Mouse (Mus musculus) midbrain, embryonic 11.5 days (tissue): ENCODE data around the gene Sez6l. TPM values are rescaled to one million over a fixed set of nuclear protein-coding genes. Genes with fewer than 3 reads are reported as not detected.

ENCODE experiments used
- ATAC-seq: fragments of 200-750 bp; cut with Nextera tagmentation; 2 replicates; pipeline ENCODE4 v1.8.0; 2017; ENCODE audit warnings: moderate TSS enrichment, moderate library complexity; ENCODE audit not compliant: low FRiP score
- DNase-seq: peaks from one replicate; pipeline ENCODE4 v3.0.0; 2015; ENCODE audit warnings: low spot score; ENCODE audit errors: missing footprints
- H3K27ac ChIP-seq: fragments of 300-500 bp; sonication (generic); 2 replicates; pipeline ENCODE4 v1.5.1; 2014; ENCODE audit warnings: low read depth, low read length
- H3K27me3 ChIP-seq: fragments of 300-500 bp; sonication (generic); 2 replicates; pipeline ENCODE4 v1.6.1; 2014; ENCODE audit warnings: mild to moderate bottlenecking, low read length, moderate library complexity, mixed read lengths; ENCODE audit not compliant: control insufficient read depth, insufficient read depth
- H3K36me3 ChIP-seq: fragments of 300-500 bp; sonication (generic); 2 replicates; pipeline ENCODE4 v1.6.1; 2014; ENCODE audit warnings: mild to moderate bottlenecking, low read length, moderate library complexity, mixed read lengths; ENCODE audit not compliant: control insufficient read depth, insufficient read depth
- H3K4me1 ChIP-seq: fragments of 300-500 bp; sonication (generic); 2 replicates; pipeline ENCODE4 v1.6.1; 2014; ENCODE audit warnings: low read length; ENCODE audit not compliant: control insufficient read depth, insufficient read depth
- H3K4me2 ChIP-seq: fragments of 300-500 bp; sonication (generic); 2 replicates; pipeline ENCODE4 v1.6.1; 2014; ENCODE audit warnings: mild to moderate bottlenecking, moderate library complexity
- H3K4me3 ChIP-seq: fragments of 300-500 bp; sonication (generic); 2 replicates; pipeline ENCODE4 v1.5.1; 2014; ENCODE audit warnings: low read depth, low read length
- H3K9ac ChIP-seq: fragments of 300-500 bp; sonication (generic); 2 replicates; pipeline ENCODE4 v1.6.1; 2014; ENCODE audit warnings: low read length
- H3K9me3 ChIP-seq: fragments of 300-500 bp; sonication (generic); 2 replicates; pipeline ENCODE4 v1.6.1; 2016; ENCODE audit warnings: low read length; ENCODE audit not compliant: control insufficient read depth
- WGBS: fragments of 180-500 bp; shearing (Covaris S2); extraction: QIAGEN DNeasy Blood & Tissue Kit; methylation state at CpG from one replicate; pipeline ENCODE4 v1.1.7; 2014; 5-methylcytosine and 5-hydroxymethylcytosine counted together
- polyA plus RNA-seq: library from polyadenylated mRNA; unstranded; fragments of >200 nt; fragmentation: Nextera tagmentation; extraction: Ambion mirVana; gene quantifications from 2 replicates; pipeline ENCODE4 v1.2.1, GENCODE M21; 2014

Sez6l gene
- polyA plus RNA-seq, 1 experiment from 2014 or later: 2.6 TPM

DNA sequence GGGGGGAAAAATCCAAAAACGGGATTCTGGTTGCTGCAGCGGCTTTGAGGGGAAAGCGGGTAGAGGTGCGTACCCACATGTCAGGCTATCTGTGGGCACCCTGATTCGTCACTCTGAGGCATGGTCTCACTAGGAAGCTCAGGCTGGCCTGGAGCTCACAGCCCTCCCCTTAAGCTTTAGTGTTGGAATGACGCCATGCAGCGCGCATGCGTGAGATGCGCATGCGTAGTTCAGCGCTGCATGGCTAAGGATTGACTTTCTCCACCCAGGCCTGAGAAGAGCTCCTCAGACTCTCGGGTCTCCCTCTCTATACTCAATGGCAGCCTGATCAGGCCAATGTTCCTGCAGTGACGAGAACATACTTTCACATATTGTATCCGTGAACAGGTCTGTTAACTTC is 24.2 kb downstream of the Sez6l start:
- H3K27ac ChIP-seq: no peak overlapping the region
- H3K9me3 ChIP-seq: no peaks in the 10 kb centered on the region
- DNase-seq: no peak
- no peak for ATAC-seq
- H3K9ac ChIP-seq: no peak overlapping the region
- H3K4me2 ChIP-seq: no peak overlapping the region
- H3K4me1 ChIP-seq: peaks cover 15% of the 10 kb centered on the region
- no peaks in the 10 kb centered on the region for H3K27me3 ChIP-seq
- no peak overlapping the region for H3K4me3 ChIP-seq
- no peaks in the 10 kb centered on the region for H3K36me3 ChIP-seq
- 91% methylated on average over 15 of the region's 15 CpGs for WGBS

DNA sequence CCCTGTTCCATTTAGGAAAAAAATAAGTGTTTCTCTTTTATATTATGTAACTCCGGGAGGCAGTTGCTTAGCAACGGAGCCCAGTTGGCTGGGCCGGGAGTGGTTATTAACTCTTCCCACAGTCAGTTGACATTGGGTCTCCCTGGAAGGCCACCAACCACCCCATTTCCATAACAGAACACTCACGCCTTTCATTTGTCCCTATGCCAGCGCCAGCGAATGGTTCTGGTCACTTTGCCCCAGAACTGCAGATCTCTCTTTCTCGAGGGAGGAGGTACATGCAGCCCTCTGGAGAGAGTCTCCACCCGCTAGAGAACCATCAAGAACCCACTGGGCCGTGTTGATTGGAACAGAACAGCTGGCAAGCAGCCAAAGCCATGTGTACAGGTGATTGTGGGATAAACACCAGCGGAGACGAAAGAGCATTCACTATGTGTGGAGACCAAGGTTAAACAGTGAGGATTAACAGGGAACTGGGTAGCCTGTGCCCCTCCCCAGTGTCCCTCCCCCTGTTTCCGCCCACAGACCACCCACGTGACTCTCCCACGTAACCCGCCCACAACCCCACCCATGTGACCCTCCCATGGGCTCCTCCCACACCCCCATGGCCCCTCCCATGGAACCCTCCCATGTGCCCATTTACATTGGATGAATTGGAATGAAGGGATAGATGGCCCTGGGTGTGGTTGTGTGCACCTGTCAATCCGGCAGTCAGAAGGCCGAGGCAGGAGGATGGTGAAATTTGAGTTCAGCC is 24.8 kb downstream of the Sez6l start:
- Histone ChIP-seq H3K4me1 (peaks cover 15% of the 10 kb centered on the region), H3K4me3 (no peak overlapping the region), H3K36me3 (no peaks in the 10 kb centered on the region), H3K27ac (no peak overlapping the region), H3K9ac (no peak overlapping the region), H3K4me2 (no peak overlapping the region), H3K27me3 (no peaks in the 10 kb centered on the region), H3K9me3 (no peaks in the 10 kb centered on the region)
- peak; percentile 52; the same call in 1 of the 2 replicates for ATAC-seq
- peak; percentile 84 for DNase-seq
- 48% methylated on average over 16 of the region's 17 CpGs for WGBS

DNA sequence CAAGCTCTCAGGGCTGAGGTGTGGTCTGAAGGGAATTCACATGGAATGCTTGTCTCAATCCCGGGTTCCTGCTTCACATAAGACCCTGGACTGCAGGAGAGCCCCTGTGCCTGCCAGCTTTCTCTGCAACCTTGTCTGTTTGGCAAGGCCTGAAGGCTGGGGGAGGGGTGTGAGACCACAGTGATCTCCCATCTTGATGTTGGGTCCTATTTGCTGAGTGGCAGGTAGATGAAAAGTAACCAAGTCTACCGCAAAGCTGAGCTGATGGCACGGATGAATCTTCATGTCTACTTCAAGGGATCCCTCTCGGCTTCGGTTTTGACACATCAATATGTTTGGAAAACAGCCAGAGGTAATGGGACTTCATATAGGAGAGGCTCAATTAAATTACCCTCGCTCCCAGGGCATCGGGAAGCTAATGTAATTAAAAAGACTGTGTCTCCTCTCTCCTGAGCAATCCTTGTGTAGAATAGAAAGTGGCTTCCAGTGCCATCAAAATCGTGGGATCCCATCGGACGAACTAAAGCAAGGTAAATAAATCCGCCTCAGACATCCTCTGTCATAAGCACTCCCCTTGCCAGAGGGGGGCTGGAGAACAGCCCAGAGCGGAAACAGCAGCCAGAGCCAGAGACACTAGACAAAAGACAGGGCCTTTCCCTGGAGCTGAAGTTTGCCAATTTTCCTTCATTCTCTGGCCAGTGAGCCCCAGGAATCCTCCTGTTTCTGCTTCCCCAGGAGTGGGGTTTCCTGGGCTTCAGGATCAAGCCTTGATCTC is 28.0 kb downstream of the Sez6l start:
- no peak overlapping the region for H3K4me2 ChIP-seq

DNA sequence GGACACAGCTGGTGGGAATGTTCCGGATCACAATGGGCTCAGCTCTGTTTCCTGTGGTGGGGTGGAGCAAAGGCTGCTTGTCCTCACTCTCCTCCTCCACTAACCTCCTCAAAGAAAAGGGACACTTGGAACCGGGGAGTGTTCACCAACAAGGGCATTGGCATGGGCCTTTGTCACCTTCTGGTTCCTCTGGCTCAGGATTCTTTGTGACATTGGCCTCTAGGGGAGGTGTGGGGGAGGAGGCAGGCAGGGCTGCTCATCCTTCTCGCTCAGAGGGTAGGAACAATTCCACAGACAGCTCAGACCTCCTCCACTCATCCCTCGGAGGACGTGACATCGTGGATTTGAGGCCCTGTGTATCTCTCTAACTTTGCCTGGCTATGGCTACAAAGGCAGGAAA is 30.2 kb downstream of the Sez6l start:
- no peaks in the 10 kb centered on the region for H3K27me3 ChIP-seq
- H3K9me3 ChIP-seq: no peaks in the 10 kb centered on the region
- no peak for ATAC-seq
- no peak overlapping the region for H3K4me2 ChIP-seq
- DNase-seq: no peak
- WGBS: 81% methylated on average over 6 of the region's 6 CpGs
- H3K4me3 ChIP-seq: no peak overlapping the region
- H3K27ac ChIP-seq: no peak overlapping the region
- no peaks in the 10 kb centered on the region for H3K36me3 ChIP-seq
- peaks cover 7% of the 10 kb centered on the region for H3K4me1 ChIP-seq
- H3K9ac ChIP-seq: no peak overlapping the region

More for the DNA sequence above, 28.0 kb downstream of the Sez6l start:
- no peak overlapping the region for H3K27ac ChIP-seq
- no peak overlapping the region for H3K9ac ChIP-seq
- DNase-seq (no peak), ATAC-seq (no peak)
- peaks cover 15% of the 10 kb centered on the region for H3K4me1 ChIP-seq
- H3K9me3 ChIP-seq: no peaks in the 10 kb centered on the region
- 78% methylated on average over 12 of the region's 12 CpGs for WGBS
- H3K27me3 ChIP-seq: no peaks in the 10 kb centered on the region
- H3K4me3 ChIP-seq: no peak overlapping the region
- no peaks in the 10 kb centered on the region for H3K36me3 ChIP-seq

DNA sequence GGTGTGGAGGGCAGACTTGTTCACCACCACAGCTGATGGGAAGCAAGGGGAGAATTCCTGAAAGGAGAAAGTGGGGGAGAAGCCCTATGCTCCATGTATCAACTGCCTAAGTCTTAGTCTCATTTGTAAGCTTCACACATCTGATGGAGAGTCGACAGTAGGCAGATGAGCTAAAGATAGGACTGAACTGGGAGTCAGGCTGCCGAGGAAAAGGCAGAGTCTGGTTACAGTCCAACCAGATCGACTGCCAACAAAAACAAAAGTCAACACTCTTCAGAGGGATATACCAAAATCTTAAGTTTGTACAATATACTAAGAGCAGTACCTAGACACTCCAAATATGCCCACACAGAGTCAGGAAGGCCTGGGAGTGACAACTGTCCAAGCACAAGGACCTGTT is 38.7 kb downstream of the Sez6l start:
- WGBS: 81% methylated on average over 3 of the region's 3 CpGs
- ATAC-seq (no peak), DNase-seq (no peak)
- H3K9me3 ChIP-seq: no peaks in the 10 kb centered on the region
- no peaks in the 10 kb centered on the region for H3K36me3 ChIP-seq
- 0 out of 2 replicates have a peak, but pooled peaks cover 2% of the 10 kb centered on the region for H3K4me1 ChIP-seq
- H3K9ac ChIP-seq: no peak overlapping the region
- no peak overlapping the region for H3K4me2 ChIP-seq
- H3K27ac ChIP-seq: no peak overlapping the region
- H3K27me3 ChIP-seq: peaks cover 2% of the 10 kb centered on the region; the same call in 1 of the 2 replicates
- H3K4me3 ChIP-seq: no peak overlapping the region

DNA sequence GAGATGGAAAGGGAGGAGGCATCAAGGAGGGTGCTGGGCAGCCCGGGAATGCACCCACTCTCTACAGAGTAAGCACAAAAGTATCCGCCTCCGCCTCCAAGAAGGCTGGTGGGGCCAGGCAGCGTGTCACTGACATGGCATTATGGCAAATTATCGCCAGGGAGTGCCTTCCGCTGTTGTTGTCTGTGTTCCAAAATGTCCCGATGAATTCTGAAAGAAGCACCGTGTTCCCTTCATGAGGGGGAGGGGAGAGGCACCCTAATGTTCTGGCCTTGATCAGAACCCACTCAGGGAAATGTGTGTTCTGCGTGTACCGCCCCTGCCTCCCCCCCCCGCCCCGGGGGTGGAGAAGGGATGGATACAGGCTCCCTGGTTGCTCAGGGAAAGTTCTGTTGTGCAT is 41.1 kb downstream of the Sez6l start:
- no peak for ATAC-seq
- H3K4me1 ChIP-seq: peaks cover 2% of the 10 kb centered on the region; the same call in 1 of the 2 replicates
- no peaks in the 10 kb centered on the region for H3K36me3 ChIP-seq
- peaks cover 2% of the 10 kb centered on the region; the same call in 1 of the 2 replicates for H3K27me3 ChIP-seq
- DNase-seq: no peak
- H3K9me3 ChIP-seq: peaks cover 6% of the 10 kb centered on the region; the same call in 1 of the 2 replicates
- WGBS: 86% methylated on average over 12 of the region's 12 CpGs
- no peak overlapping the region for H3K4me3 ChIP-seq
- no peak overlapping the region for H3K4me2 ChIP-seq
- no peak overlapping the region for H3K9ac ChIP-seq
- no peak overlapping the region for H3K27ac ChIP-seq

DNA sequence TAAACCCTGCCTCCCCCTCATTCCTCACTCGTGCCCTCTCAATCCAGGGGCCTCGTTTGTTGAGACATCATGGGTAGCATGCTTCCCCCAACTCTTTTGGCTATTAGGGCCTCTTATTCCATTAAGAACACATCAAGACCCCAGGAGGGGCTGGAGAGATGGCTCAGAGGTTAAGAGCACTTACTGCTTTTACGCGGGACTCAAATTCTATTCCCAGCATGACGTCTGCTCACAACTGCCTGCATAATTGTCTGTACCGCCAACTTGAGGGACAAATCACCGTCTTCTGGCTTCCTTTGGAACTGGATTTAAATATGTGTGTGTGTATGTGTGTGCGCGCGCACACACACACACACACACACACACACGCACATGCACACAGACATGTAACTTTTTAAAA is 42.8 kb downstream of the Sez6l start:
- H3K36me3 ChIP-seq: no peaks in the 10 kb centered on the region
- WGBS: 43% methylated on average over 11 of the region's 11 CpGs
- ATAC-seq (no peak), DNase-seq (no peak)
- H3K9ac ChIP-seq: no peak overlapping the region
- peaks cover 2% of the 10 kb centered on the region; the same call in 1 of the 2 replicates for H3K4me1 ChIP-seq
- peaks cover 2% of the 10 kb centered on the region; the same call in 1 of the 2 replicates for H3K27me3 ChIP-seq
- no peak overlapping the region for H3K27ac ChIP-seq
- no peak overlapping the region for H3K4me3 ChIP-seq
- H3K4me2 ChIP-seq: no peak overlapping the region
- H3K9me3 ChIP-seq: peaks cover 6% of the 10 kb centered on the region; the same call in 1 of the 2 replicates

DNA sequence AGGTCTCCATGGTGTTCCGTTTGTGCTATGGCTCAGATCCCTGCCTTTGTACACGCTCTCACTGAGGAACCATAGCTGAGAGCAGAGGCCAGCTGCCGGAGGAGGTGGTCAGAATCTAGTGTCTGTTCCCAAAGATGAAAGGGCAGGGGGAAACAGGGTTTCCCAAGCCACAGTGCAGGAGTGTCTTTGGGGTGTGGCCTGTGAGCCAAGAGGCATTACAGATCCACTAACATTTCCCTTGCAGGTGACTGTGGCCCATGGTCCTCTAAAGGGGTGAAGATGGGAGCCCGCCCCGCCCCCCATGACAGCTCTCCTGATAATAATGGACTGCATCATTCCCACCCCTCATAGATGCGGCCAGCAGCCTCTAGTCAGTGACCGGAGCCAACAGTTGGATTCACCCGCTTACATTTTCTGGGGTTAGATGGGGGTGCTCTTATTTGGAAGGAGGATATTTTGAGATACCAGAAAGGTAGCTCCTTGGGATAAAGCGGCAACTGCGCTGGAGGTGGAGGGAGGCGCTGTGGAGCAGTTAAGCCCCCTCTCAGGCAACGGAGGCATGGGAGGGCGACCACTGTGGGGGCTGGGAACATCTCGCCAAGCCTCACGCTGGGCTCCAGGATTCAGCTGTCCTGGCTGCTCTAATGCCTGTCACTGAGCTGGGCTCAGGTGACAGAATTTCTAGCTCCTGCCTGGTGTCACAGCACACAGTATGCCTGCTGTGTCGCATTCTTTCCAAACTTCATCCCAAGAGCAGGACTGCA is 43.5 kb downstream of the Sez6l start:
- H3K36me3 ChIP-seq: no peaks in the 10 kb centered on the region
- peaks cover 4% of the 10 kb centered on the region for H3K4me1 ChIP-seq
- no peak overlapping the region for H3K9ac ChIP-seq
- no peak overlapping the region for H3K27ac ChIP-seq
- no peak overlapping the region for H3K4me3 ChIP-seq
- WGBS: 46% methylated on average over 16 of the region's 16 CpGs
- ATAC-seq (no peak), DNase-seq (peak; percentile 89)
- H3K27me3 ChIP-seq: peaks cover 2% of the 10 kb centered on the region; the same call in 1 of the 2 replicates
- H3K9me3 ChIP-seq: peaks cover 6% of the 10 kb centered on the region; the same call in 1 of the 2 replicates
- H3K4me2 ChIP-seq: no peak overlapping the region
